Mouse (Mus musculus): ENCODE measurements around the gene Slc9a9. TPM values are rescaled to one million over a fixed set of nuclear protein-coding genes. Genes with fewer than 3 reads are reported as not detected.

Gene Slc9a9
- polyA plus RNA-seq, 1 experiment from 2014 or later = 3.0 TPM

DNA sequence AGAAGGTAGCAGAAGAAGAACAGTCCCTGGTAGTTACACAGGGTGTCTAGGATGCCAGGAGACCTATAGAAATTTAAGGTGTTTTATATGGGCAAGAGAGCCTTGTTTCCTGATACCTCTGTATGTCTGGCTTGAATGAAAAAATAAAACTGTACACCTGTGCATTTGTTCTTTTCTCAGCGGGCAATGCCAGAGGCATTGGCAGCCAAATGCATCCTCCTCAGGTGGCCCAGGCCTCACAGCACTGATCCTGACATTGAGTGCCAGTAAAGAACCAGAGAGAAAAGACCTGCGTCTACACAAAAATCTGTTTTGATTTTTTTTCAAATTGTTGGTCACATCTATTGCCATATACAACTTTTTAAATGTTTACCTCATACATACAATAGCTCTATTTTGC, 121.3 kb downstream of the Slc9a9 start:
- Histone ChIP-seq H3K27ac (replicated peaks) (no peak overlapping the region), H3K4me1 (no peaks in the 10 kb centered on the region), H3K9ac (replicated peaks) (no peak overlapping the region), H3K36me3 (no peaks in the 10 kb centered on the region), H3K4me3 (no peak overlapping the region), H3K27me3 (no peaks in the 10 kb centered on the region), H3K4me2 (replicated peaks) (no peak overlapping the region), H3K9me3 (no peaks in the 10 kb centered on the region)
- no peak for ATAC-seq (replicated peaks)
- 99% methylated on average over 2 of the region's 2 CpGs for WGBS

DNA sequence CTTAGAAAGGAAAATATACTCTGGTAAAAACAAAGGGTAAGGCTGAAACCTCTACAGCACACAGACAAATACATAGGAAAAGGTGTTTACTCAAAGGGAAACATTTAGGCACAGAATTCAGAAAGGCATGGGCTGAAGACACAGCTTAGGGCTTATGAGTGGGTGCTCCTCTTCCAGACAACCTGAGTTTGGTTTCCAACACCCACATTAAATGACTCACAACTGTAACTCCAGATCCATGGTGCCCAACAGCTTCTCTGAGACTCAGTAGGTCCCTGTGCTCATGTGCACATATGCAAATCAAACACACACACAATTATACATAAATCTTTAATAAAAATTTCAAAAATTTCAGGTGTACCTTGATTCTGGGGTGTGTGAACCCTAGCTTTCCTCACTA, 133.4 kb downstream of the Slc9a9 start:
- H3K27me3 ChIP-seq = no peaks in the 10 kb centered on the region
- no peak overlapping the region for H3K27ac ChIP-seq (replicated peaks)
- no peaks in the 10 kb centered on the region for H3K4me1 ChIP-seq
- no peaks in the 10 kb centered on the region for H3K36me3 ChIP-seq
- no peak overlapping the region for H3K9ac ChIP-seq (replicated peaks)
- H3K9me3 ChIP-seq = no peaks in the 10 kb centered on the region
- no peak overlapping the region for H3K4me2 ChIP-seq (replicated peaks)
- no peak for ATAC-seq (replicated peaks)
- H3K4me3 ChIP-seq = no peak overlapping the region

DNA sequence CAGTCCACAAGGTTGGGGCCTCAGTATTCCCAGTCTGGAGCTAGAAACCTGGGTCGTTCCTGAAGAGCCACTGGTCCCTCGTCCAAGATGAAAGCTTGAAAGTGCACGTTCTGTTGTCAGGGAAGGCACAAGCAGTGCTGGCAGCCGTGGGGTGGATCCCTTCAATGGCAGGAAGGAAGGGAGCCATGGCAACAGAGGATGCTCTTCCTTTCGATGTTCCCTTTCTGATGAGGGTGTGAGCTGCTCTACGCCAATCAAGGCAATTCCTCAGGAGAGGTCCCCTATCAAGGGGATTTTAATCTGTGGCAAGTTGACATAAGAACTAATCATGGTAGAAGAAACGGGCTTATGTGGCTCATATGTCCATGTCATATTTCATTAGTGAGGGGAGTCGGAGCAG, 135.8 kb downstream of the Slc9a9 start:
- Histone ChIP-seq H3K36me3 (no peaks in the 10 kb centered on the region), H3K27me3 (no peaks in the 10 kb centered on the region), H3K9ac (replicated peaks) (no peak overlapping the region), H3K4me2 (replicated peaks) (no peak overlapping the region), H3K27ac (replicated peaks) (no peak overlapping the region), H3K4me1 (no peaks in the 10 kb centered on the region), H3K9me3 (no peaks in the 10 kb centered on the region), H3K4me3 (no peak overlapping the region)
- 69% methylated on average over 8 of the region's 8 CpGs for WGBS
- ATAC-seq (replicated peaks) = 0 out of 2 replicates have a peak, but pooled peaks have one; percentile 41

DNA sequence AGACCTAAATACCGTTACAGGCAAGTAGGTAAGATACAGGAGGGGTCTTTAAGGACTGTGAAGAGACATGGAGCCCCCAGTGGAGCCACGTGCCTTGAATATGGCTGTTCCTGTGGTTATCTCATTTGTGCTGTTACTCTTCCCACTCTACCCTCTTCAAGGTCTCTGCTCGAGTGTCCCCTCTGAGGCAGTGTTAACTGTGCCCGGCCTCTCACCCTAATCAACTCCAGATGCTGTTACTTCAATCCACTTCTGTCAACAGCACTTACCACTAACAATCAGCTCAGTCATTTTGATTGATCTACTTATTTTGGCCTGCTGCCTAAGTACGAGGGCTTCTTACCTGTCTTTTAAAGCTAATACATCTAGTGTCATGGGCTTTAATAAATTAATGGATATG, 145.8 kb downstream of the Slc9a9 start:
- Histone ChIP-seq H3K9me3 (no peaks in the 10 kb centered on the region), H3K4me2 (replicated peaks) (no peak overlapping the region), H3K27ac (replicated peaks) (no peak overlapping the region), H3K4me3 (no peak overlapping the region), H3K27me3 (no peaks in the 10 kb centered on the region), H3K4me1 (no peaks in the 10 kb centered on the region), H3K9ac (replicated peaks) (no peak overlapping the region), H3K36me3 (no peaks in the 10 kb centered on the region)
- no peak for ATAC-seq (replicated peaks)
- WGBS = 81% methylated on average over 5 of the region's 5 CpGs

DNA sequence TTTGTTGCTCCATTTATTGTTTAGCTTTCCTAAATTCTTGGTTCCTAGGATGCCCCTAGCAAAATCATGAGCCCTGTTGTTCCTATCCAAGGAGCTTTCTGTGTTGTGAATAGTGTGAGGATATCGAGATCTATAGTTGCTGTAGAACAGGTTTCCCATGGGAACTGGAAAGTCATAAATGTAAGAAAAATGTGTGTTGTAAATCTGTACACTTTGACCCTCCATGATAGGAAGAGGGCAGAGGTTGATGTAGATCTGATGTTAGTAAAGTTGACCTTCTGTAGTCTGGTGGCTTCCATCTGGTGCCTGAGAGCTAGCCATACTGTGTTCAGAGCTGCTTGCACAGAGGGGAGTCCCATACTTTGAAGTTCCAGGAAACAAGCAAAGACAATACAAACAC, 151.6 kb downstream of the Slc9a9 start:
- Histone ChIP-seq H3K27me3 (no peaks in the 10 kb centered on the region), H3K36me3 (no peaks in the 10 kb centered on the region), H3K9me3 (no peaks in the 10 kb centered on the region), H3K27ac (replicated peaks) (no peak overlapping the region), H3K4me3 (no peak overlapping the region), H3K9ac (replicated peaks) (no peak overlapping the region), H3K4me1 (no peaks in the 10 kb centered on the region), H3K4me2 (replicated peaks) (no peak overlapping the region)
- 86% methylated on average over 1 of the region's 1 CpGs for WGBS
- no peak for ATAC-seq (replicated peaks)

DNA sequence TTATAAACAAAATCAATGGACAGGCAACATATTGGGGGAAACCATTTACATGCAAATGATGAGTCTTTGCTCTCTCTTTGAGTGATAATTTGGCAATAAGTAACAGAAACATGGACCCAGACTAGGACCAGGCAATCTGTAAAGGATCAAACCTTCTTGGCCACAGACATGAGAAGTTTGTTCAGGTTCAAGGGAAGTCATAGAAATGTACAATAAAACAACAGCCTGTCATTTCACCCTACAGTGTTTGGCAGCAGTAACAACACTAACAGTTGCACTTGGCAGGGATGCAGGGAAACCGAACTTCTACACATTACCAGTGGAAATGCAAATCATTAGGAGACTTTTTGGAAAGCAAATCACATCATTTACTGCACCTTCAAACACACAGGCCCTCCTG, 164.1 kb downstream of the Slc9a9 start:
- peaks cover 17% of the 10 kb centered on the region for H3K4me1 ChIP-seq
- 30% methylated on average over 1 of the region's 1 CpGs for WGBS
- ATAC-seq (replicated peaks) = peak; percentile 65
- no peak overlapping the region for H3K4me3 ChIP-seq
- H3K4me2 ChIP-seq (replicated peaks) = no peak overlapping the region
- no peaks in the 10 kb centered on the region for H3K9me3 ChIP-seq
- H3K36me3 ChIP-seq = no peaks in the 10 kb centered on the region
- H3K27me3 ChIP-seq = no peaks in the 10 kb centered on the region
- H3K9ac ChIP-seq (replicated peaks) = no peak overlapping the region
- H3K27ac ChIP-seq (replicated peaks) = no peak overlapping the region

DNA sequence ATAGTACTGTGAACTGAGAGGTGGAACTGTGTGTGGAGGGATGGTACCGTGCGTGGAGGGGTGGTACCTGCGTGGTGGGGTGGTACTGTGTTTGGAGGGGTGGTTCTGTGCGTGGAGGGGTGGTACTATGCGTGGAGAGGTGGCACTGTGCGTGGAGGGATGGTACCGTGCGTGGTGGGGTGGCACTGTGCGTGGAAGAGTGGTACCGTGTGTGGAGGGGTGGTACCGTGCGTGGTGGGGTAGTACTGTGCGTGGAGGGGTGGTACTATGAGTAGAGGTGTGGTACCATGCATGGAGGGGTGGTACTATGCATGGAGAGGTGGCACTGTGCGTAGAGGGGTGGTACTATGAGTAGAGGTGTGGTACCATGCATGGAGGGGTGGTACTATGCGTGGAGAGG, 167.7 kb downstream of the Slc9a9 start:
- H3K27ac ChIP-seq (replicated peaks) = no peak overlapping the region
- WGBS = 96% methylated on average over 15 of the region's 15 CpGs
- peak; percentile 36; the same call in 1 of the 2 replicates for ATAC-seq (replicated peaks)
- no peak overlapping the region for H3K9ac ChIP-seq (replicated peaks)
- no peaks in the 10 kb centered on the region for H3K9me3 ChIP-seq
- no peaks in the 10 kb centered on the region for H3K27me3 ChIP-seq
- no peaks in the 10 kb centered on the region for H3K36me3 ChIP-seq
- peaks cover 42% of the 10 kb centered on the region for H3K4me1 ChIP-seq
- no peak overlapping the region for H3K4me3 ChIP-seq
- H3K4me2 ChIP-seq (replicated peaks) = no peak overlapping the region

DNA sequence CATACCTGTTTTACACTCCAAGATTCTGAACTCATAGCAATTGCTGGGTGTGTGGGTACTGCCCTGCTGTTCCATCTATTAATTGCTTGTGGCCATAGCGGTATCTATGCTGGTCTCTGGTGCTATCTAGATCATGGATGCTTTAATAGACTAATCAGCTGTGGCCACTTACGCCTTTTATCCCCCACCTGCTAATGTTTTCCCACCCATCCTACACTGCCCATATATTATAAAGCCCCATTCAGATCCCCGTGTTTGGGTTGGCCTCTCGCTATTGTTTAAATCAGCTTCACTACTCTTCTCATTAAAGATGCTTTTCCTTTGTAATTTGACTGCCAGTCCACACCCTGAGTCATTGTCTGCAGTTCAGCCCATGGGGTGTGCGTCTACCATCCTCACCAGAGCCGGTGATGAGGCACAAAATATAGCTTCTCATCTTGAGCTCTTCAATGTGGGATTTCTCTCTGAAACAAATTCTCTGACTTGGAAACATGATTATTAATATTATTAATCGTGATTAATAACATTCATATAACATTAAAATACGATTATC, 168.8 kb downstream of the Slc9a9 start:
- H3K4me2 ChIP-seq (replicated peaks) = peak overlapping the region; percentile 36; the same call in 1 of the 2 replicates
- H3K4me1 ChIP-seq = peaks cover 42% of the 10 kb centered on the region
- no peak overlapping the region for H3K9ac ChIP-seq (replicated peaks)
- 26% methylated on average over 8 of the region's 8 CpGs for WGBS
- no peaks in the 10 kb centered on the region for H3K36me3 ChIP-seq
- H3K27ac ChIP-seq (replicated peaks) = peak overlapping the region; percentile 44
- ATAC-seq (replicated peaks) = 0 out of 2 replicates have a peak, but pooled peaks have one; percentile 14
- H3K4me3 ChIP-seq = no peak overlapping the region
- H3K27me3 ChIP-seq = no peaks in the 10 kb centered on the region
- H3K9me3 ChIP-seq = no peaks in the 10 kb centered on the region

DNA sequence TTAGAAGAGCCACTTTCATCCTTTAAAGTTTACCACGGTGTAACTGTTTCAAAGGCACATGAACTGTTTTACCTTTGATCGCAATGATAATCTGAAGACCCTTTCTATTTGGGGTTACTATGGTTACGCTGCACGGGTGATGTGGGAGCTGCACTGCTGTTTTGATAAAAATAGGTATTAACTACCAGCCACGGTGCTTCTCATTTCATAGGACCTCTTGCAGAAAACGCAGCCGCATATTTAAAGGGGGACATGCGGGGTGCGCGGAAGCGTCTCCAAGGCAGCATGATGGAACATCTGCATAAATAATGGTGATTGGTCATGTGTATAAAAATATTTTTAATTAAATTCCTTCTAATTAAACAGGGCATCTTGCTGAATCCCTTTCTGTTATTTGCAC, 169.5 kb downstream of the Slc9a9 start:
- 13% methylated on average over 11 of the region's 11 CpGs for WGBS
- H3K4me3 ChIP-seq = peak overlapping the region; percentile 8; the same call in 1 of the 2 replicates

DNA sequence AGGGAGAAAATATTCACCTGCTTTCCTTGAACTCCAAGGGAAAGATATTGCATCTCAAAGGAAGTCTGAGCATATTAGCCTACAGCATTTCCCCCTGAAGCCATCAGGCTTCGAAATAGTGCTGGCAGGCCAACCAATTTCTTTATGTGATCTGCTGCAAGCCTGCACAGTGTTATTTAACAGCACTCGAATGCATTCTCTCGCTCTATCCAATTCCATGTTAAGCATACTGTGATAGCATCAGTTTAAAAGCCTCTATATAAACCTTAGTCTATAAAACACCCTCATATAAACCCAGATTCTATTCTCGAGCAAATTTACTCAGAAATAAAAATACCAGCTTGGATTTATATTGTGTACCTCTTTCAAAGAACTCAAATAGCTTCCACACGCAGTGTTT, 170.7 kb downstream of the Slc9a9 start:
- Histone ChIP-seq H3K4me1 (peaks cover 33% of the 10 kb centered on the region), H3K4me3 (no peak overlapping the region), H3K9ac (replicated peaks) (no peak overlapping the region), H3K36me3 (no peaks in the 10 kb centered on the region), H3K27me3 (no peaks in the 10 kb centered on the region), H3K9me3 (no peaks in the 10 kb centered on the region), H3K27ac (replicated peaks) (0 out of 2 replicates have a peak overlapping the region, but pooled peaks have one; percentile 14), H3K4me2 (replicated peaks) (no peak overlapping the region)
- WGBS = 62% methylated on average over 5 of the region's 5 CpGs
- no peak for ATAC-seq (replicated peaks)

More for the DNA sequence above, 169.5 kb downstream of the Slc9a9 start:
- peaks cover 37% of the 10 kb centered on the region for H3K4me1 ChIP-seq
- no peak overlapping the region for H3K9ac ChIP-seq (replicated peaks)
- no peaks in the 10 kb centered on the region for H3K9me3 ChIP-seq
- peak; percentile 68 for ATAC-seq (replicated peaks)
- peak overlapping the region; percentile 64 for H3K27ac ChIP-seq (replicated peaks)
- H3K36me3 ChIP-seq = no peaks in the 10 kb centered on the region
- H3K27me3 ChIP-seq = no peaks in the 10 kb centered on the region
- peak overlapping the region; percentile 36 for H3K4me2 ChIP-seq (replicated peaks)

DNA sequence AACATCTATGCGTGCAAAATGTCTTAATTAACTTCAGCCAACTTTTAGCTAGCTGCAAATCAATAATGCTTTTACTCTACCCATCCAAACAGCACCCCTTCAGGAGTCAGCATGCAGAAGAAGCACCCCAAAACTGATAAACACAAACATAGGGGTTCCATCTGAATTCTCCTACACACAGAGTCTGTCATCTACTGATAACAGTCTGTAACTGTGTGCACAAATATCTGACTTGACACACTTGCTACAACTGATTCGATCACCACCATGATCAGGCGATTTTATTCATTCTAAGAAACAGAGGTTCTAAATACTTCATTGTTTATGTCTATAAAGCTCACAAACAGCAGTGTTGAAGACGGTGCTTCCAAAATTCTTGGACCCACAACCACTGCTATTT, 171.3 kb downstream of the Slc9a9 start:
- H3K9ac ChIP-seq (replicated peaks) = no peak overlapping the region
- no peaks in the 10 kb centered on the region for H3K9me3 ChIP-seq
- no peak overlapping the region for H3K4me3 ChIP-seq
- no peak overlapping the region for H3K27ac ChIP-seq (replicated peaks)
- 84% methylated on average over 4 of the region's 4 CpGs for WGBS
- H3K36me3 ChIP-seq = no peaks in the 10 kb centered on the region
- ATAC-seq (replicated peaks) = no peak
- H3K27me3 ChIP-seq = no peaks in the 10 kb centered on the region
- H3K4me2 ChIP-seq (replicated peaks) = no peak overlapping the region
- peaks cover 33% of the 10 kb centered on the region for H3K4me1 ChIP-seq

DNA sequence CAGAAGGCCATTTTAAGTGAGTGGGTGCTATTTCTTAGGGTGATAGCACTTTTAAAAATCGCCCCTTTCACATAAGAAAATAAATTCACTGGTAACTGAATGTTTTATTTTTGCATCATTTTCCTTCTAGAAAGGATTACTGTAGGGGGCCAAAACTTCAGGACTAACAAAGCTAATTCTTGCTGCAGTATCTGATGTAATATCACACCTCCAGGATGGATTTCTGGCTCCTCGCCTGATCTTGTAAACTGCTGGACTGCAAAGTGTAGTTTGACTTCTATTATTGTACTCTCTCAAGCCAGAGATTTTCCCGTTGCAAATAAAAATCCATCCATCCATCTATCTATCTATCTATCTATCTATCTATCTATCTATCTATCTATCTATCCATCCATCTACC, 174.5 kb downstream of the Slc9a9 start:
- 88% methylated on average over 3 of the region's 3 CpGs for WGBS
- Histone ChIP-seq H3K9ac (replicated peaks) (no peak overlapping the region), H3K27me3 (no peaks in the 10 kb centered on the region), H3K9me3 (no peaks in the 10 kb centered on the region), H3K4me1 (peaks cover 22% of the 10 kb centered on the region), H3K36me3 (no peaks in the 10 kb centered on the region), H3K27ac (replicated peaks) (no peak overlapping the region), H3K4me3 (no peak overlapping the region), H3K4me2 (replicated peaks) (no peak overlapping the region)
- ATAC-seq (replicated peaks) = no peak

DNA sequence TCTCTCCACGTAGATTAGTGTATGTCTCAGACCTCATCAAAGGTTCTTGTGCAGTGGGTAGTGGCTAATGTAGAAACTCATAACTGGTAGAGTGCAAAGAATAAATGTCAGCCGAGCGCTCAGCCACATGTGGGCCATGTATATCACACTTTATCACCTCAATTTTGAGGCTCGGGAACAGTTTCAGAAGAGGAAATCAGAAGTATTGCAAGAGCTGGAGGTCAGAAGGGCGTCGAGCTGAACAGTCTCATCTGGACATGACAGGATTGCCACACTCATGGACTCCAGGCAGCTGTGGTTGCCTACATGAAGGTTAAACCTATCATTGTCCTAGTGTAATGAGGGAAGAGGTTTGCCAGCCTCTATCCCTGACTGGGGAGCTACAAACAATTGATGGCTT, 177.9 kb downstream of the Slc9a9 start:
- no peaks in the 10 kb centered on the region for H3K27me3 ChIP-seq
- H3K4me1 ChIP-seq = no peaks in the 10 kb centered on the region
- no peak for ATAC-seq (replicated peaks)
- no peak overlapping the region for H3K4me2 ChIP-seq (replicated peaks)
- H3K36me3 ChIP-seq = no peaks in the 10 kb centered on the region
- H3K27ac ChIP-seq (replicated peaks) = no peak overlapping the region
- no peak overlapping the region for H3K9ac ChIP-seq (replicated peaks)
- H3K9me3 ChIP-seq = no peaks in the 10 kb centered on the region
- WGBS = 94% methylated on average over 6 of the region's 6 CpGs
- H3K4me3 ChIP-seq = no peak overlapping the region
